Mouse (Mus musculus) embryonic facial prominence, embryonic 11.5 days (tissue): Measurements from ENCODE around the gene Myo1a. TPM values are rescaled to one million over a fixed set of nuclear protein-coding genes. Genes with fewer than 3 reads are reported as not detected.
A peak's percentile ranks its signal among the peaks of the same experiment; 100 is the strongest.

Source experiments
- ATAC-seq: fragments of 200-750 bp; cut with Nextera tagmentation; replicated peaks from 2 replicates; pipeline ENCODE4 v1.8.0; 2017; ENCODE audit warnings: low read depth; ENCODE audit not compliant: insufficient number of reproducible peaks, low FRiP score, low TSS enrichment
- DNase-seq: peaks from one replicate; pipeline ENCODE4 v3.0.0-alpha.2; 2015; ENCODE audit warnings: low spot score
- H3K27ac ChIP-seq: fragments of 300-500 bp; sonication (generic); replicated peaks from 2 replicates; pipeline ENCODE4 v1.5.1; 2014; ENCODE audit warnings: mild to moderate bottlenecking, low read depth, low read length, control low read depth
- H3K27me3 ChIP-seq: fragments of 300-500 bp; sonication (generic); 2 replicates; pipeline ENCODE4 v1.6.1; 2014; ENCODE audit warnings: mild to moderate bottlenecking, low read length, moderate library complexity, mixed read lengths; ENCODE audit not compliant: control insufficient read depth, insufficient read depth
- H3K36me3 ChIP-seq: fragments of 300-500 bp; sonication (generic); replicated peaks from 2 replicates; pipeline ENCODE4 v1.6.1; 2014; ENCODE audit warnings: low read depth, mild to moderate bottlenecking, low read length, moderate library complexity, mixed read lengths; ENCODE audit not compliant: control insufficient read depth, insufficient read depth
- H3K4me1 ChIP-seq: fragments of 300-500 bp; sonication (generic); 2 replicates; pipeline ENCODE4 v1.6.1; 2014; ENCODE audit warnings: low read length, mixed read lengths; ENCODE audit not compliant: control insufficient read depth, insufficient read depth
- H3K4me2 ChIP-seq: fragments of 300-500 bp; sonication (generic); 2 replicates; pipeline ENCODE4 v1.6.1; 2014; ENCODE audit warnings: low read depth, mild to moderate bottlenecking, control low read depth, low read length, moderate library complexity
- H3K4me3 ChIP-seq: fragments of 300-500 bp; sonication (generic); 2 replicates; pipeline ENCODE4 v1.5.1; 2014; ENCODE audit warnings: low read depth, low read length, control low read depth
- H3K9ac ChIP-seq: fragments of 300-500 bp; sonication (generic); replicated peaks from 2 replicates; pipeline ENCODE4 v1.6.1; 2014; ENCODE audit warnings: mild to moderate bottlenecking, control low read depth, low read length
- H3K9me3 ChIP-seq: fragments of 300-500 bp; sonication (generic); replicated peaks from 2 replicates; pipeline ENCODE4 v1.6.1; 2016; ENCODE audit warnings: mild to moderate bottlenecking, low read length, inconsistent platforms, mixed read lengths; ENCODE audit not compliant: control insufficient read depth
- WGBS: fragments of 180-500 bp; shearing (Covaris S2); extraction: QIAGEN DNeasy Blood & Tissue Kit; methylation state at CpG from one replicate; pipeline ENCODE4 v1.1.7; 2014; 5-methylcytosine and 5-hydroxymethylcytosine counted together
- polyA plus RNA-seq: library from polyadenylated mRNA; unstranded; fragments of >200 nt; fragmentation: Nextera tagmentation; extraction: Ambion mirVana; gene quantifications from 2 replicates; pipeline ENCODE4 v1.2.1, GENCODE M21; 2014

Myo1a gene
- polyA plus RNA-seq, 1 experiment from 2014 or later: 0.55 TPM

- under 1% methylated on average over 67 of the region's 71 CpGs for WGBS
- H3K4me1 ChIP-seq: no peaks in the 10 kb centered on the region
- peak overlapping the region; percentile 67 for H3K9ac ChIP-seq
- no peaks in the 10 kb centered on the region for H3K36me3 ChIP-seq
- no peaks in the 10 kb centered on the region for H3K27me3 ChIP-seq
- peak; percentile 92 for ATAC-seq
- no peaks in the 10 kb centered on the region for H3K9me3 ChIP-seq
- DNase-seq: peak; percentile 99
- no peak overlapping the region; the same call in 1 of the 2 replicates for H3K27ac ChIP-seq
- H3K4me2 ChIP-seq: peak overlapping the region; percentile 87
- peak overlapping the region; percentile 67 for H3K4me3 ChIP-seq
Measured at GRCm38 (mm10) chr10:127676691-127677548, 28.1 kb upstream of the Myo1a start.

- Histone ChIP-seq H3K4me2 (peak overlapping the region; percentile 87), H3K27me3 (no peaks in the 10 kb centered on the region), H3K4me1 (no peaks in the 10 kb centered on the region), H3K9ac (peak overlapping the region; percentile 67), H3K4me3 (peak overlapping the region; percentile 67), H3K27ac (no peak overlapping the region), H3K9me3 (no peaks in the 10 kb centered on the region), H3K36me3 (no peaks in the 10 kb centered on the region)
- ATAC-seq: 0 out of 2 replicates have a peak, but pooled peaks have one; percentile 9
- DNase-seq: peak; percentile 87
- WGBS: 12% methylated on average over 14 of the region's 14 CpGs
Measured at GRCm38 (mm10) chr10:127677591-127678336, 27.2 kb upstream of the Myo1a start.

- no peak overlapping the region for H3K27ac ChIP-seq
- H3K9me3 ChIP-seq: no peaks in the 10 kb centered on the region
- ATAC-seq (no peak), DNase-seq (no peak)
- no peak overlapping the region for H3K9ac ChIP-seq
- H3K4me3 ChIP-seq: no peak overlapping the region
- H3K36me3 ChIP-seq: no peaks in the 10 kb centered on the region
- H3K4me1 ChIP-seq: no peaks in the 10 kb centered on the region
- 94% methylated on average over 1 of the region's 1 CpGs for WGBS
- H3K27me3 ChIP-seq: no peaks in the 10 kb centered on the region
- no peak overlapping the region for H3K4me2 ChIP-seq
Measured at GRCm38 (mm10) chr10:127679208-127679607, 25.8 kb upstream of the Myo1a start.

DNA sequence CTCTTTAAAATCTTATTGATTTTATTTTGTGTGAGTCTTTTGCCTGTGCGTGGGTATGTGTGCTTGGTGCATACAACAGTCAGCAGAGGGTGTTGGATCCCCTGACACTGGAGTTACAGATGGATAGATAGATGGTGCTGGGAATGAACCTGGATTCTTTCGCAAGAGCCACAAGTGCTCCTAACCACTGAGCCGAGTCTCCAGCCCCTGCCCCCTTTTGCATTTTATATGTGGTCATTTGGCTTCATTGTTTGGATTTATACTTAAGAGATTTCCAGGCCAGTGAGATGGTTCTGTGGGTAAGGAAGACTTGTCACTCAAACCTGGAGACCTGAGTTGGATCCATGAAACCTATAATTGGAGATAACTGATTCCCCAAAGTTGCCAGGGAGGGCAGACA is 25.1 kb upstream of the Myo1a start:
- Histone ChIP-seq H3K4me1 (no peaks in the 10 kb centered on the region), H3K4me3 (no peak overlapping the region), H3K27me3 (no peaks in the 10 kb centered on the region), H3K27ac (no peak overlapping the region), H3K9ac (no peak overlapping the region), H3K9me3 (no peaks in the 10 kb centered on the region), H3K4me2 (no peak overlapping the region), H3K36me3 (no peaks in the 10 kb centered on the region)
- no peak for ATAC-seq
- 88% methylated on average over 3 of the region's 3 CpGs for WGBS
- DNase-seq: no peak

GRCm38 (mm10) chr10:127682886-127683285 is 22.1 kb upstream of the Myo1a start:
- Histone ChIP-seq H3K9ac (no peak overlapping the region), H3K36me3 (no peaks in the 10 kb centered on the region), H3K4me2 (no peak overlapping the region), H3K9me3 (no peaks in the 10 kb centered on the region), H3K27ac (no peak overlapping the region), H3K4me1 (no peaks in the 10 kb centered on the region), H3K4me3 (no peak overlapping the region), H3K27me3 (no peaks in the 10 kb centered on the region)
- ATAC-seq: no peak
- no peak for DNase-seq
- WGBS: 90% methylated on average over 6 of the region's 6 CpGs

DNA sequence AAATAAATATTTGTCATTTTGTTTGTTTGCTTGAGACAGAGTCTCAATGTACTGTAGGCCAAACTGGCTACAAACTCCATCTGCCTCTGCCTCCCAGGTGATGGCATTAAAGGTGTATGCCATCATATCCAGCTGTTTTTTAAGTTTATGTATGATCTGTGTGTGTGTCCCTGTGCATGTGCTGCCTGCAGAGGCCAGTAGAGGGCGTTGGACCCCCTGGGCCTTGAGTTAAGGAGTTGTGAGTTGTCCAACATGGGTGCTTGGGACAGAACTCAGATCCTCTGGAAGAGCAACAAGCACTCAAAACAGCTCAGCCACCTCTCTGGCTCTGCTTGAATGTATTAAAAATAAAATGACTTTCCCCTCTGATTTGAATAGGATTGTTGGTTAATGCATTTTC is 13.9 kb upstream of the Myo1a start:
- DNase-seq (no peak), ATAC-seq (no peak)
- Histone ChIP-seq H3K9me3 (no peaks in the 10 kb centered on the region), H3K27ac (no peak overlapping the region), H3K4me2 (no peak overlapping the region), H3K9ac (no peak overlapping the region), H3K27me3 (no peaks in the 10 kb centered on the region), H3K36me3 (peaks cover 2% of the 10 kb centered on the region), H3K4me3 (no peak overlapping the region), H3K4me1 (no peaks in the 10 kb centered on the region; the same call in 1 of the 2 replicates)
- WGBS: 28% methylated on average over 1 of the region's 1 CpGs

GRCm38 (mm10) chr10:127694636-127695035 is 10.3 kb upstream of the Myo1a start:
- no peaks in the 10 kb centered on the region for H3K9me3 ChIP-seq
- H3K4me2 ChIP-seq: no peak overlapping the region
- ATAC-seq (no peak; the same call in 1 of the 2 replicates), DNase-seq (peak; percentile 57)
- no peaks in the 10 kb centered on the region; the same call in 1 of the 2 replicates for H3K4me1 ChIP-seq
- no peak overlapping the region for H3K4me3 ChIP-seq
- H3K27ac ChIP-seq: no peak overlapping the region
- peaks cover 2% of the 10 kb centered on the region; the same call in 1 of the 2 replicates for H3K36me3 ChIP-seq
- H3K9ac ChIP-seq: no peak overlapping the region
- H3K27me3 ChIP-seq: no peaks in the 10 kb centered on the region
- 57% methylated on average over 2 of the region's 2 CpGs for WGBS

GRCm38 (mm10) chr10:127695775-127696174 is 9.2 kb upstream of the Myo1a start:
- no peaks in the 10 kb centered on the region for H3K27me3 ChIP-seq
- ATAC-seq (no peak), DNase-seq (no peak)
- no peak overlapping the region for H3K27ac ChIP-seq
- H3K4me1 ChIP-seq: no peaks in the 10 kb centered on the region; the same call in 1 of the 2 replicates
- 96% methylated on average over 7 of the region's 7 CpGs for WGBS
- H3K9ac ChIP-seq: no peak overlapping the region
- no peak overlapping the region for H3K4me3 ChIP-seq
- no peak overlapping the region for H3K4me2 ChIP-seq
- H3K9me3 ChIP-seq: no peaks in the 10 kb centered on the region
- peaks cover 2% of the 10 kb centered on the region; the same call in 1 of the 2 replicates for H3K36me3 ChIP-seq
